Mouse (Mus musculus): ENCODE results near the gene Atp13a2. TPM values are rescaled to one million over a fixed set of nuclear protein-coding genes. Genes with fewer than 3 reads are reported as not detected.

The Atp13a2 gene
- polyA plus RNA-seq, 2 experiments, result 43.7 to 74.6 TPM

DNA sequence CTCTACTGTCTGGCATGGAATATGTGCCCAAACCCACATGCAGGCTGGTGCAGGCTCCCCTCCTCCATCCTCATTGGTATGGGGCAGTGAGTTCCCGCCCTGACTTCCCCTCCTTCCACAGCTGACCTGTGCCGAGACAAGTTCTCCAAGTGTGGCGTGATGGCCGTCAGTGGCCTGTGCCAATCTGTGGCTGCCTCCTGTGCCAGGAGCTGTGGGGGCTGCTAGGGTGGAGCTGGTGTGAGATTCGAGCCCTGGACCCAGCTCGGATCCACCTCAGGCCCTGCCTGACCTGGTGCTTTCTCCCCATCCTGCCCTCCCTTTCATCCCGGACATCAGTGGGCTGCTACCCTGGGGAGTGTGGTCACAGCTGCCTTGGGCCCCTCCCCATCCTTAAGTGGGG, 28.7 kb downstream of the Atp13a2 start:
- no peak for DNase-seq (ENCODE audit: low spot score)
- H3K9me3 ChIP-seq (ENCODE audit: control insufficient read depth, low read length), result no peaks in the 10 kb centered on the region
- no peak for TF ChIP-seq POLR2A (IDR thresholded peaks at IDR 0.05; ENCODE audit: borderline replicate concordance, extremely low read depth, insufficient read depth, insufficient read length)
- H3K4me2 ChIP-seq (replicated peaks; ENCODE audit: low read depth, low read length, severe bottlenecking), result no peak overlapping the region
- no peak overlapping the region for H3K9ac ChIP-seq (ENCODE audit: low read depth, low read length, severe bottlenecking)
- no peak overlapping the region for H3K4me3 ChIP-seq (replicated peaks; ENCODE audit: low read length)
- 0 out of 2 replicates have a peak overlapping the region, but pooled peaks have one; percentile 26 for H3K27ac ChIP-seq (replicated peaks; ENCODE audit: low read depth, low read length)
- no peaks in the 10 kb centered on the region for H3K27me3 ChIP-seq (ENCODE audit: control insufficient read depth, insufficient read depth, low read length)
- H3K36me3 ChIP-seq (ENCODE audit: control insufficient read depth, insufficient read depth, low read length), result peaks cover 49% of the 10 kb centered on the region
- 86% methylated on average over 7 of the region's 7 CpGs for WGBS
- peaks cover 28% of the 10 kb centered on the region for H3K4me1 ChIP-seq (ENCODE audit: control insufficient read depth, insufficient read depth, low read length)
- ATAC-seq (ENCODE audit: low FRiP score, low read depth), result no peak

DNA sequence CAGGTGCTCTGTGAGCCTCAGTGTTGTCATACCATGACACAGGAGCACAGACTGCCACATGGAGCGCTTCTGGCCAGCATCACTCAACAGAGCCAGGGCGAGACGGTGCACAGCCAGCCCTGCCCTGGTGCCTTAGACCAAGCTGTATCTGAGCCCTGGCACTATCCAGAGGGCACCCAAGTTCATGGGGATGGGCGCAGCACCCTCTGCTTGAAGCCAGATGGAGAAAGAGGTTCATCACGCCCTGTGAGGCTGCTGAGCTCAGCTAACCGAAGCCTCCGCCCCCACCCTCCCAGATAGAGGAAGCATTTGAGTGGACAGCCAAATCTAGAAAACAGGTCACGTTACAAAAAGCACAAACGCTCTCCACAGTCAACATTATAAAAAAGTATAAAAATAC, 29.6 kb downstream of the Atp13a2 start:
- Histone ChIP-seq H3K27ac (replicated peaks; ENCODE audit: low read depth, low read length) (peak overlapping the region; percentile 52; the same call in 1 of the 2 replicates), H3K4me3 (replicated peaks; ENCODE audit: low read length) (no peak overlapping the region), H3K9me3 (ENCODE audit: control insufficient read depth, low read length) (no peaks in the 10 kb centered on the region), H3K9ac (ENCODE audit: low read depth, low read length, severe bottlenecking) (no peak overlapping the region), H3K4me1 (ENCODE audit: control insufficient read depth, insufficient read depth, low read length) (peaks cover 37% of the 10 kb centered on the region), H3K27me3 (ENCODE audit: control insufficient read depth, insufficient read depth, low read length) (no peaks in the 10 kb centered on the region), H3K4me2 (replicated peaks; ENCODE audit: low read depth, low read length, severe bottlenecking) (no peak overlapping the region), H3K36me3 (ENCODE audit: control insufficient read depth, insufficient read depth, low read length) (peaks cover 49% of the 10 kb centered on the region)
- DNase-seq (ENCODE audit: low spot score), result no peak
- ATAC-seq (ENCODE audit: low FRiP score, low read depth), result no peak
- TF ChIP-seq POLR2A (IDR thresholded peaks at IDR 0.05; ENCODE audit: borderline replicate concordance, extremely low read depth, insufficient read depth, insufficient read length), result no peak
- WGBS, result 76% methylated on average over 9 of the region's 9 CpGs

- Histone ChIP-seq H3K4me3 (replicated peaks; ENCODE audit: low read length) (no peak overlapping the region), H3K9me3 (ENCODE audit: control insufficient read depth, low read length) (no peaks in the 10 kb centered on the region), H3K27me3 (ENCODE audit: control insufficient read depth, insufficient read depth, low read length) (no peaks in the 10 kb centered on the region), H3K9ac (ENCODE audit: low read depth, low read length, severe bottlenecking) (no peak overlapping the region), H3K4me2 (replicated peaks; ENCODE audit: low read depth, low read length, severe bottlenecking) (no peak overlapping the region), H3K27ac (replicated peaks; ENCODE audit: low read depth, low read length) (no peak overlapping the region), H3K36me3 (ENCODE audit: control insufficient read depth, insufficient read depth, low read length) (peaks cover 44% of the 10 kb centered on the region), H3K4me1 (ENCODE audit: control insufficient read depth, insufficient read depth, low read length) (peaks cover 26% of the 10 kb centered on the region)
- DNase-seq (ENCODE audit: low spot score) (no peak), ATAC-seq (ENCODE audit: low FRiP score, low read depth) (no peak)
- WGBS, result 79% methylated on average over 29 of the region's 29 CpGs
- TF ChIP-seq POLR2A (IDR thresholded peaks at IDR 0.05; ENCODE audit: borderline replicate concordance, extremely low read depth, insufficient read depth, insufficient read length), result no peak
These were observed 31.2 kb downstream of the Atp13a2 start for GRCm38 (mm10) chr4:141017657-141018436.

- Histone ChIP-seq H3K27ac (replicated peaks; ENCODE audit: low read depth, low read length) (peak overlapping the region; percentile 95), H3K9me3 (ENCODE audit: control insufficient read depth, low read length) (no peaks in the 10 kb centered on the region), H3K4me3 (replicated peaks; ENCODE audit: low read length) (no peak overlapping the region), H3K9ac (ENCODE audit: low read depth, low read length, severe bottlenecking) (peak overlapping the region; percentile 47; the same call in 1 of the 2 replicates), H3K4me2 (replicated peaks; ENCODE audit: low read depth, low read length, severe bottlenecking) (peak overlapping the region; percentile 37; the same call in 1 of the 2 replicates), H3K4me1 (ENCODE audit: control insufficient read depth, insufficient read depth, low read length) (peaks cover 25% of the 10 kb centered on the region), H3K36me3 (ENCODE audit: control insufficient read depth, insufficient read depth, low read length) (peaks cover 26% of the 10 kb centered on the region), H3K27me3 (ENCODE audit: control insufficient read depth, insufficient read depth, low read length) (no peaks in the 10 kb centered on the region)
- ATAC-seq (ENCODE audit: low FRiP score, low read depth) (no peak), DNase-seq (ENCODE audit: low spot score) (no peak)
- 65% methylated on average over 14 of the region's 17 CpGs for WGBS
- TF ChIP-seq POLR2A (IDR thresholded peaks at IDR 0.05; ENCODE audit: borderline replicate concordance, extremely low read depth, insufficient read depth, insufficient read length), result no peak
These were observed 33.5 kb downstream of the Atp13a2 start for GRCm38 (mm10) chr4:141020220-141020619.

- Histone ChIP-seq H3K4me1 (ENCODE audit: control insufficient read depth, insufficient read depth, low read length) (peaks cover 25% of the 10 kb centered on the region), H3K4me3 (replicated peaks; ENCODE audit: low read length) (peak overlapping the region; percentile 15; the same call in 1 of the 2 replicates), H3K36me3 (ENCODE audit: control insufficient read depth, insufficient read depth, low read length) (peaks cover 23% of the 10 kb centered on the region), H3K27ac (replicated peaks; ENCODE audit: low read depth, low read length) (peak overlapping the region; percentile 95), H3K9ac (ENCODE audit: low read depth, low read length, severe bottlenecking) (peak overlapping the region; percentile 47), H3K4me2 (replicated peaks; ENCODE audit: low read depth, low read length, severe bottlenecking) (peak overlapping the region; percentile 37), H3K9me3 (ENCODE audit: control insufficient read depth, low read length) (no peaks in the 10 kb centered on the region), H3K27me3 (ENCODE audit: control insufficient read depth, insufficient read depth, low read length) (no peaks in the 10 kb centered on the region)
- WGBS, result 11% methylated on average over 14 of the region's 14 CpGs
- no peak for TF ChIP-seq POLR2A (IDR thresholded peaks at IDR 0.05; ENCODE audit: borderline replicate concordance, extremely low read depth, insufficient read depth, insufficient read length)
- DNase-seq (ENCODE audit: low spot score) (peak; percentile 89), ATAC-seq (ENCODE audit: low FRiP score, low read depth) (peak; percentile 75)
These were observed 34.3 kb downstream of the Atp13a2 start for GRCm38 (mm10) chr4:141020811-141021613.

Measured in limb, embryonic 14.5 days (tissue).